Mouse (Mus musculus) cortical plate, adult 2 months (tissue): ENCODE results near the gene Ppm1l. TPM values are rescaled to one million over a fixed set of nuclear protein-coding genes. Genes with fewer than 3 reads are reported as not detected.

Experiments
- H3K27ac ChIP-seq: fragments of 200-500 bp; 2 replicates; pipeline ENCODE4 v1.5.1; 2012; ENCODE audit warnings: low read length, control low read depth, inconsistent platforms; ENCODE audit not compliant: insufficient read depth
- H3K4me1 ChIP-seq: fragments of 200-500 bp; 2 replicates; pipeline ENCODE4 v1.6.1; 2011; ENCODE audit warnings: low read length; ENCODE audit not compliant: control insufficient read depth, insufficient read depth
- H3K4me3 ChIP-seq: fragments of 200-500 bp; 2 replicates; pipeline ENCODE4 v1.5.1; 2011; ENCODE audit warnings: mild to moderate bottlenecking, low read length, control low read depth; ENCODE audit not compliant: insufficient read depth
- CTCF ChIP-seq: fragments of 200-500 bp; IDR thresholded peaks from 2 replicates; pipeline ENCODE4 v1.5.1; 2011; ENCODE audit warnings: mild to moderate bottlenecking, control low read depth, low read length; ENCODE audit not compliant: insufficient read depth; ENCODE audit errors: extremely low read depth
- POLR2A ChIP-seq: fragments of 200-500 bp; IDR thresholded peaks from 2 replicates; pipeline ENCODE4 v1.6.1; 2011; ENCODE audit warnings: mild to moderate bottlenecking, low read length, control low read depth; ENCODE audit not compliant: insufficient read depth; ENCODE audit errors: extremely low read depth
- polyA plus RNA-seq: library from polyadenylated mRNA; depleted of rRNA; stranded (reverse); fragments of >200 nt; gene quantifications from 2 replicates; pipeline ENCODE4 v1.2.3, GENCODE M21; 2012

The Ppm1l gene
- polyA plus RNA-seq, 1 experiment = 35.3 TPM

DNA sequence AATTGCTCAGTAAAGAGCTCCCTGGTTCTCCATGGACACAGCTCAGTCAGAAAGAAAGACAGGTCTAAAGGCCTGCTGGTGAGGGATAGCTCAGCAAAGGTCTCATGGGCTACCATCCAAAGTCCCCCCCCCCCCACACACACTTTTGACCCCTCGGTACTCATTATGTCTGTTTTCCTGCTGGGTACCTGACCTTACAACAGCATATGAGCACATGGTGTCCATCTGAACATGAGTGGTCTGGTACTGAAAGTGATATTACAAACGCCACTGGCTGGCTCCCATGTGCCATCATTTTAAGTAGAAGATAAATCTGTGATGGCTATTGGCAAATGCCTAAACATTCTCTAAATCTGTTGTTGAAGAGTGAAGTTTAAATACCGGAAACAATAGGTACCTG lies 25.8 kb upstream of the Ppm1l start:
- TF ChIP-seq POLR2A (no peak), CTCF (no peak)
- no peak overlapping the region for H3K27ac ChIP-seq
- no peak overlapping the region for H3K4me3 ChIP-seq
- no peaks in the 10 kb centered on the region for H3K4me1 ChIP-seq

DNA sequence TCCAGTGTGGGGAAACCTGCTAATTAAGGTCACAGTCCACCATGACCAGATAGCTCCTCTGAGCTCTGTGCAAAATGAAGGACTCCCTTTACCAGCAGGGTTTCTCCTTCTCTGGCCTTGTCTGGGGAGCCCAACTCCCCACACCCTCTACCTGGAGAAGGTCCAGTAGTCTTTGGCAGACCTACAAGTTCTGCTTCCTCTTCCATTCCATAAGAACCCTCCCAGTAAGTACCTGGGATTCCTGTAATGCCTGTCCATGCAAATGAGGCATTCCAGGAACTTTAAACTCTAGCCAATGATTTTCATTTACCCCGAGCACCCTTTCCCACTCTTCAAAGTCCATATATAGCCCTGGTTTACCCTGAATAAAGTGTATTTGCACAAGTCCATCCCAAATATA lies 24.0 kb upstream of the Ppm1l start:
- Histone ChIP-seq H3K4me1 (no peaks in the 10 kb centered on the region), H3K27ac (no peak overlapping the region), H3K4me3 (no peak overlapping the region)
- TF ChIP-seq POLR2A = no peak
- TF ChIP-seq CTCF = no peak

- H3K4me1 ChIP-seq = no peaks in the 10 kb centered on the region
- H3K4me3 ChIP-seq = no peak overlapping the region
- TF ChIP-seq POLR2A (no peak), CTCF (no peak)
- H3K27ac ChIP-seq = no peak overlapping the region
Measured at GRCm38 (mm10) chr3:69296270-69296669, 20.4 kb upstream of the Ppm1l start.

GRCm38 (mm10) chr3:69300121-69300520 lies 16.5 kb upstream of the Ppm1l start:
- Histone ChIP-seq H3K4me1 (no peaks in the 10 kb centered on the region), H3K27ac (no peak overlapping the region), H3K4me3 (no peak overlapping the region)
- TF ChIP-seq CTCF = no peak
- TF ChIP-seq POLR2A = no peak

DNA sequence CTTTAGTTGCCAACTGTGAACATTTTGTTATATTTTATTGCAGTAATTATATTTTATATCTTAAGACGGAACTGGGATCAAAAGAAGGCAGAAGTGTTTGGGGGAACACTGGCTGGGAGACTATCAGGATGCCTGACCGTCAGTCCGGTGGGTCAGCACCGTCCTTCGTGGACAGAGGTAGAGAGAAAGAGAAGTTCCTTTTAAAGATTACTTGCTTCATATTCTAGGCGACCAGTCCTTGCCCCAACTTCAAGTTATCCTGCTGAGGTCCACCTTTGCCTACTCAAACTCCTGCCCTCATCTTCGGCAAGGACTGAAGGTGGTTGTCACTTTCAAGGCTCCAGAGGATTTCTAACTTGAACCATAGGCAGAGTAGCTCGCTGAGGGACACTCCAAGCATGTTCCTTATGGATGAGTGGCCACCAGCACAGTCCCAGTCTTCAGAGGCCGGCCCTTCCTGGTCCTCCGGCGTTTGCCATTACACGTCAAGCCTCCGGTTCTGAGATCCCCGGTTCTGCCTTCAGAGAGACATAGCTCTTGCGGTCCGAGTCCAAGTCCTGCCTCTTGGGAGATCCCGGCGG lies 761 bp upstream of the Ppm1l start:
- H3K4me3 ChIP-seq = peak overlapping the region; percentile 84
- H3K27ac ChIP-seq = peak overlapping the region; percentile 99
- TF ChIP-seq POLR2A = no peak
- no peaks in the 10 kb centered on the region for H3K4me1 ChIP-seq

- H3K4me1 ChIP-seq = no peaks in the 10 kb centered on the region
- TF ChIP-seq POLR2A (no peak), CTCF (no peak)
- peak overlapping the region; percentile 84 for H3K4me3 ChIP-seq
- H3K27ac ChIP-seq = peak overlapping the region; percentile 92
Measured at GRCm38 (mm10) chr3:69317251-69318125, 827 bp downstream of the Ppm1l start.

- no peak overlapping the region for H3K27ac ChIP-seq
- H3K4me3 ChIP-seq = peak overlapping the region; percentile 84
- TF ChIP-seq CTCF (no peak), POLR2A (peak; percentile 13; the same call in 1 of the 2 replicates)
- no peaks in the 10 kb centered on the region for H3K4me1 ChIP-seq
Measured at GRCm38 (mm10) chr3:69318131-69318951, 1.7 kb downstream of the Ppm1l start.

DNA sequence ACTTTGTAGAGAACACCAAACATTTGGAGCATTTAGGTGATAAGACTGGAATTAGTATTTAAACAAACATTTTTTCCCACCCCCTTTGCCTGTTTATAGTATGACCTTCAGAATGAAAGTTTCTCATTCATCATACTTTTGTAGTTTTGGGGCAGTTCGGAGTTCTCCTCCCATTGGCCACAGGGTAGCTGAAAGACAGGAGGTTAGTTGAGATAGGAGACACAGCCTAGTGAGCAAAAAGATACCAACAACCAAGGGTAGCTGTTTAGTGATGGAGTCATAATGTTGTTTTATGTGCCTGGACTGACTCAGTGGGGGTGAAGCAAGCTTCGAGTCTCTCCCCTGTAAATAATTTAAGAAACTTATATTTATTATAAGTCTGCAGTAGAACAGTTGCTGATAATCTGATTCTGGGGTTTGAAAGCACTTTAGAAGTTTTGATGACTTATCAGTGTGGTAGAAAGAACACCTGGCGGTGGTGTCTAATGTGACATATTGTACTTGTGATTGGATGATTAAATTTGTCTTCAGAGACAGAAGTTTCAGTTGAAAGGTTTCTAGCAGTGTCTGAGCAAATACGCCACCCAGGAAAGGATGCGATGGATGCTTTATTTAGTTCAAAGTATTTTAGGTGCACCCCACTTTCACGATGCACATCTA lies 2.5 kb downstream of the Ppm1l start:
- H3K27ac ChIP-seq = no peak overlapping the region
- no peaks in the 10 kb centered on the region for H3K4me1 ChIP-seq
- peak overlapping the region; percentile 84 for H3K4me3 ChIP-seq
- TF ChIP-seq CTCF (no peak), POLR2A (no peak)

- Histone ChIP-seq H3K4me3 (no peak overlapping the region), H3K4me1 (no peaks in the 10 kb centered on the region), H3K27ac (no peak overlapping the region)
- no peak for TF ChIP-seq CTCF
- TF ChIP-seq POLR2A = no peak
Measured at GRCm38 (mm10) chr3:69323982-69324381, 7.3 kb downstream of the Ppm1l start.
